Mouse (Mus musculus) limb, embryonic 14.5 days (tissue): ENCODE results near the gene Wdr63. TPM values are rescaled to one million over a fixed set of nuclear protein-coding genes. Genes with fewer than 3 reads are reported as not detected.

Experiments
- ATAC-seq: fragments of 200-750 bp; cut with Nextera tagmentation; 2 replicates; pipeline ENCODE4 v1.8.0; 2017; ENCODE audit warnings: low read depth, moderate number of reproducible peaks, moderate TSS enrichment; ENCODE audit not compliant: low FRiP score
- DNase-seq: peaks from one replicate; pipeline ENCODE4 v3.0.0-alpha.2; 2015; ENCODE audit warnings: low spot score
- H3K27ac ChIP-seq: fragments of 300-500 bp; sonication (generic); replicated peaks from 2 replicates; pipeline ENCODE4 v1.5.1; 2014; ENCODE audit warnings: low read depth, mild to moderate bottlenecking, low read length, moderate library complexity, mixed read lengths
- H3K27me3 ChIP-seq: fragments of 300-500 bp; sonication (generic); 2 replicates; pipeline ENCODE4 v1.6.1; 2014; ENCODE audit warnings: low read length, mixed read lengths; ENCODE audit not compliant: control insufficient read depth, insufficient read depth
- H3K36me3 ChIP-seq: fragments of 300-500 bp; sonication (generic); 2 replicates; pipeline ENCODE4 v1.6.1; 2014; ENCODE audit warnings: mild to moderate bottlenecking, low read length, moderate library complexity, mixed read lengths; ENCODE audit not compliant: control insufficient read depth, insufficient read depth
- H3K4me1 ChIP-seq: fragments of 300-500 bp; sonication (generic); 2 replicates; pipeline ENCODE4 v1.6.1; 2014; ENCODE audit warnings: antibody characterized with exemption, low read length, mixed read lengths; ENCODE audit not compliant: control insufficient read depth, insufficient read depth
- H3K4me2 ChIP-seq: fragments of 300-500 bp; sonication (generic); replicated peaks from 2 replicates; pipeline ENCODE4 v1.6.1; 2014; ENCODE audit warnings: low read depth, mild to moderate bottlenecking, low read length, moderate library complexity; ENCODE audit not compliant: severe bottlenecking
- H3K4me3 ChIP-seq: fragments of 300-500 bp; sonication (generic); replicated peaks from 2 replicates; pipeline ENCODE4 v1.5.1; 2014; ENCODE audit warnings: low read length
- H3K9ac ChIP-seq: fragments of 300-500 bp; sonication (generic); 2 replicates; pipeline ENCODE4 v1.6.1; 2014; ENCODE audit warnings: mild to moderate bottlenecking, low read depth, low read length, moderate library complexity; ENCODE audit not compliant: severe bottlenecking
- H3K9me3 ChIP-seq: fragments of 300-500 bp; sonication (generic); 2 replicates; pipeline ENCODE4 v1.6.1; 2016; ENCODE audit warnings: low read length; ENCODE audit not compliant: control insufficient read depth
- POLR2A ChIP-seq: fragments of 200-500 bp; IDR thresholded peaks from 2 replicates; pipeline ENCODE4 v1.8.0; 2012; ENCODE audit warnings: inconsistent platforms, mild to moderate bottlenecking, moderate library complexity, borderline replicate concordance; ENCODE audit not compliant: insufficient read depth, insufficient read length; ENCODE audit errors: extremely low read depth
- WGBS: fragments of 180-500 bp; shearing (Covaris S2); extraction: QIAGEN DNeasy Blood & Tissue Kit; methylation state at CpG from one replicate; pipeline ENCODE4 v1.1.7; 2014; 5-methylcytosine and 5-hydroxymethylcytosine counted together
- polyA plus RNA-seq, 2 experiments: library from polyadenylated mRNA; depleted of rRNA in 1 of 2; stranded (reverse) in 1 of 2; unstranded in 1 of 2; fragments of >200 nt; fragmentation: Nextera tagmentation in 1 of 2; extraction: Ambion mirVana in 1 of 2; gene quantifications; 2 replicates each; pipeline versions ENCODE4 v1.2.1 to v1.2.3; 2012 to 2014

The Wdr63 gene
- polyA plus RNA-seq, 2 experiments: 0.20 TPM; not detected in 1

DNA sequence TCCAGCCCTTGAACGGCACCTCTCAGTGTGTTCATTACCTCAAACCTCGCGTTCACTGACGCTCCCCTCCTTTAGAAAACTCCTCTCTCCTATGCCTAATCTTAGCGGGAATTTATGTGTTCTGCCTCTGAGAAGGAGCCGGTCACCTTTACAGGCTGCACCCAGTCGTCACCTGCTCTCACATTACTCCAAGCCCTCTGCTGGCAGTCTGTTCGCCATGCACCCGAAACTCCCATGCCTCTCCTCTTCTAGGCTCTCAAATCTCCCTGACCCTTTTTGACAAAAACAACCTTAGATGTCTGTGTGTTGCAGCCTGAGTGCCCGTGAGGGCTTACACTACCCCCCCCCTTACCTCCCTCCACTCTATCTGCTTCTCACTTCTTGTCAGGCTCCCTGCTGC, 28.5 kb upstream of the Wdr63 start:
- ATAC-seq (no peak), DNase-seq (no peak)
- H3K27ac ChIP-seq: no peak overlapping the region
- TF ChIP-seq POLR2A: no peak
- no peaks in the 10 kb centered on the region for H3K36me3 ChIP-seq
- H3K4me3 ChIP-seq: no peak overlapping the region
- no peaks in the 10 kb centered on the region for H3K4me1 ChIP-seq
- H3K9ac ChIP-seq: no peak overlapping the region
- H3K9me3 ChIP-seq: no peaks in the 10 kb centered on the region
- 39% methylated on average over 10 of the region's 10 CpGs for WGBS
- no peak overlapping the region for H3K4me2 ChIP-seq
- H3K27me3 ChIP-seq: no peaks in the 10 kb centered on the region

DNA sequence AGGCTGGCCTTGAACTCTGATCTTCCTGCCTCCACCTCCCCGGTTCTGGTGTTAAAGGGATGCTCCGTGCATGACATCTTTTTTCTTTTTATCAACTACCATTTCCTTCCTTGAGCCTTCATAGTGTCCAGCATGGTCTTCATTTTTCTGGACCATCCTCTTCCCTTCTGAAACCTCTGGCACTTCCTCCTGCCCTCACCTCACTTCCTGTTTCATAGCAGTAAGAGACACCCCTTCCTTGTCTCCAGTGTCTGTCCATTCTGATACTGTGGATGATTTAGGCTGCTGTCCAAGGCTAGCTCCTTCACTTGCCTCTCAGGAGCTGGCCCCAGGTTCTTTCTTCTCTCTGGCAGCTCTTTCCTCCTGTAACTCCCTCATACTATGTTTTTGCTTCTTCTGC, 27.5 kb upstream of the Wdr63 start:
- Histone ChIP-seq H3K9me3 (no peaks in the 10 kb centered on the region), H3K27me3 (no peaks in the 10 kb centered on the region), H3K4me1 (no peaks in the 10 kb centered on the region), H3K36me3 (no peaks in the 10 kb centered on the region), H3K9ac (no peak overlapping the region), H3K4me2 (no peak overlapping the region), H3K4me3 (no peak overlapping the region), H3K27ac (no peak overlapping the region)
- 93% methylated on average over 2 of the region's 2 CpGs for WGBS
- ATAC-seq (no peak), DNase-seq (no peak)
- no peak for TF ChIP-seq POLR2A

DNA sequence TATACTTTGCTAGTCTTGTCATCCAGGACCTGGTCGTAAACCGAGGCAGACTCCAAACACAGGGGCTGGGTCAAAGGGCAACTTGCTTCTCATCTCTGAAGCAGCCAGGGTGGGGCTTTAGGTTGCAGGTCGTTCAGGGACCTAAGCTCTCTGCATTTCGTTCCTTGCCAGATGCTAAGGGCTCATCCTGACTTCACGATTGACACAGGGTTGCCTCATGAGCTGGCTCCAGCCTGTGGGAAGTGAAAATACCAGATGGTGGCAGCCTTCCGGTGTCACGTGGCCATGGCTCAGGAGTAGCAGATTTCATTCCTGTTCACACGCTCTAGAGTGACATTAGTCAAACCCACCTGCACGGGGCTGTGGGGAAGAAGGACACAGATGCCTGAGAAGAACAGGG, 26.9 kb upstream of the Wdr63 start:
- ATAC-seq (no peak), DNase-seq (no peak)
- H3K4me3 ChIP-seq: no peak overlapping the region
- H3K4me1 ChIP-seq: no peaks in the 10 kb centered on the region
- no peak overlapping the region for H3K4me2 ChIP-seq
- H3K27me3 ChIP-seq: no peaks in the 10 kb centered on the region
- H3K36me3 ChIP-seq: no peaks in the 10 kb centered on the region
- WGBS: 49% methylated on average over 9 of the region's 9 CpGs
- no peak overlapping the region for H3K9ac ChIP-seq
- no peak for TF ChIP-seq POLR2A
- H3K9me3 ChIP-seq: no peaks in the 10 kb centered on the region
- H3K27ac ChIP-seq: no peak overlapping the region

DNA sequence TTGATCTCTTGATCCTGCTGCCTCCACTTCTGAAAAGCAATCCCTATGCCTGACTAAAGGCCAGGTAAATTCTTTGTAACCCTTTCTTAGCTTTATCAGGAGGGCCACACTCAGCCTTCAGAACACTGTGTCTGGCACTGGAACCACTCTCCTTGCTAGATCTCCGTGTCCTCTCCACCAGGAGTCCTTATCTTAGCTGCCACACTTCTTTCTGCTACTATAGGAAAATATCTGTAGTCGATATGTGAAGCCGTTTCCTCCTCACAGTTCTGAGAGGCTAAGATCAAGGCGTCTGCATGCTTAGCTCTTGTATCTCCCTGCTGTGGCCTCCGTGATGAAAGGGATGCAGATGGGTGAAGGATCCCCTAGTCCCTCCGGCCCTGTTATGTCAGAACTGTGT, 19.3 kb upstream of the Wdr63 start:
- no peak for TF ChIP-seq POLR2A
- 63% methylated on average over 6 of the region's 6 CpGs for WGBS
- no peak overlapping the region for H3K4me2 ChIP-seq
- ATAC-seq (no peak), DNase-seq (no peak)
- H3K9ac ChIP-seq: no peak overlapping the region
- H3K27ac ChIP-seq: no peak overlapping the region
- H3K4me1 ChIP-seq: peaks cover 3% of the 10 kb centered on the region; the same call in 1 of the 2 replicates
- H3K4me3 ChIP-seq: no peak overlapping the region
- no peaks in the 10 kb centered on the region for H3K9me3 ChIP-seq
- H3K36me3 ChIP-seq: no peaks in the 10 kb centered on the region
- H3K27me3 ChIP-seq: no peaks in the 10 kb centered on the region

DNA sequence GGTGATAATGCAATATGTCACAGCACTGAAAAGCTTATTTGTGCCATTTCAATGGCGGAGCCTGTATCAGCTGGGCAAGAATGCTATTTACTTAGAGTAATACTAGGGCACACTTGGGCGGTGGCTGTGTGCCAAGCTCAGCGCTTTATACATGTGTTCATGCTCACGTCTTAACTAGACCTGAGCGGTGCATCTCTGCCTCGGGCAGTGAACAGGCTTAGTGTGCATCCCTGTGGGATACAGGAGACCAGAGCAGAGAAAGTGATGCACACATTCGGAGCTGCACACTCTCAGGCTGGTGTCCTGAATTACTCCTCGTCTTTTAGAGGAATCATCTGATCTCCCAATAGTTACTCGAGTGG, 15.5 kb upstream of the Wdr63 start:
- 56% methylated on average over 9 of the region's 9 CpGs for WGBS
- DNase-seq: no peak
- Histone ChIP-seq H3K9ac (no peak overlapping the region), H3K27me3 (no peaks in the 10 kb centered on the region), H3K4me3 (no peak overlapping the region), H3K9me3 (no peaks in the 10 kb centered on the region), H3K36me3 (no peaks in the 10 kb centered on the region), H3K4me2 (no peak overlapping the region), H3K27ac (no peak overlapping the region), H3K4me1 (peaks cover 11% of the 10 kb centered on the region; the same call in 1 of the 2 replicates)
- ATAC-seq: no peak
- TF ChIP-seq POLR2A: no peak
